Mouse (Mus musculus) kidney, postnatal 25 days (tissue): ENCODE data around the gene Cd63.
A peak's percentile ranks its signal among the peaks of the same experiment; 100 is the strongest.

Experiments used
- DNase-seq, 2 experiments: peaks; one replicate each; pipeline ENCODE4 v3.0.0; 2021; ENCODE audit warnings: mixed read lengths in 2 of 2

The Cd63 gene

GRCm38 (mm10) chr10:128929638-128930378, 29.0 kb downstream of the Cd63 start:
- DNase-seq = peak in 1 of 2 experiments; percentile 69

GRCm38 (mm10) chr10:128931441-128931840, 30.7 kb downstream of the Cd63 start:
- DNase-seq = no peak

- peak; percentile 59 to 78 for DNase-seq
Observed at GRCm38 (mm10) chr10:128933574-128933973, 32.8 kb downstream of the Cd63 start, which contains the start of gene Itga7. Gene Itga7 (plus strand): TSS chr10:128933818.

- DNase-seq = no peak
Observed at GRCm38 (mm10) chr10:128933976-128934721, 33.4 kb downstream of the Cd63 start.

GRCm38 (mm10) chr10:128934997-128935787, 34.4 kb downstream of the Cd63 start:
- no peak for DNase-seq

GRCm38 (mm10) chr10:128935826-128936440, 35.1 kb downstream of the Cd63 start:
- no peak for DNase-seq

- DNase-seq = no peak
Observed at GRCm38 (mm10) chr10:128937756-128938390, 37.1 kb downstream of the Cd63 start.

GRCm38 (mm10) chr10:128938457-128938856, 37.7 kb downstream of the Cd63 start:
- DNase-seq = peak; percentile 92 to 96

GRCm38 (mm10) chr10:128938974-128939373, 38.2 kb downstream of the Cd63 start:
- DNase-seq = peak; percentile 43 to 83

- DNase-seq = no peak
Observed at GRCm38 (mm10) chr10:128940475-128941061, 39.8 kb downstream of the Cd63 start.

- peak; percentile 67 to 73 for DNase-seq
Observed at GRCm38 (mm10) chr10:128945675-128946074, 44.9 kb downstream of the Cd63 start.

- no peak for DNase-seq
Observed at GRCm38 (mm10) chr10:128947496-128947895, 46.7 kb downstream of the Cd63 start.

GRCm38 (mm10) chr10:128950208-128950887, 49.6 kb downstream of the Cd63 start:
- no peak for DNase-seq

- DNase-seq = peak in 1 of 2 experiments; percentile 38
Observed at GRCm38 (mm10) chr10:128958340-128958739, 57.6 kb downstream of the Cd63 start.

GRCm38 (mm10) chr10:128960142-128960541, 59.4 kb downstream of the Cd63 start:
- DNase-seq = no peak

- DNase-seq = peak; percentile 73 to 78
Observed at GRCm38 (mm10) chr10:128960590-128961584, 60.1 kb downstream of the Cd63 start, which contains the start of gene Mettl7b. Gene Mettl7b (minus strand): TSS chr10:128960988.
